Mouse (Mus musculus) liver, embryonic 13.5 days (tissue): ENCODE results near the gene Ralgapb. TPM values are rescaled to one million over a fixed set of nuclear protein-coding genes. Genes with fewer than 3 reads are reported as not detected.
A peak's percentile ranks its signal among the peaks of the same experiment; 100 is the strongest.

Experiments used
- ATAC-seq: fragments of 200-750 bp; cut with Nextera tagmentation; 2 replicates; pipeline ENCODE4 v1.8.0; 2017; ENCODE audit warnings: low read depth, mild to moderate bottlenecking, moderate number of reproducible peaks, moderate library complexity
- DNase-seq: peaks from one replicate; pipeline ENCODE4 v3.0.0; 2022
- H3K27ac ChIP-seq: fragments of 300-500 bp; sonication (generic); 2 replicates; pipeline ENCODE4 v1.5.1; 2015; ENCODE audit warnings: moderate library complexity, mild to moderate bottlenecking, inconsistent platforms
- H3K27me3 ChIP-seq: fragments of 300-500 bp; sonication (generic); 2 replicates; pipeline ENCODE4 v1.6.1; 2015; ENCODE audit warnings: mild to moderate bottlenecking, inconsistent platforms
- H3K36me3 ChIP-seq: fragments of 300-500 bp; sonication (generic); 2 replicates; pipeline ENCODE4 v1.6.1; 2015; ENCODE audit warnings: mild to moderate bottlenecking, inconsistent platforms
- H3K4me1 ChIP-seq: fragments of 300-500 bp; sonication (generic); replicated peaks from 2 replicates; pipeline ENCODE4 v1.6.1; 2015; ENCODE audit warnings: inconsistent platforms
- H3K4me2 ChIP-seq: fragments of 300-500 bp; sonication (generic); 2 replicates; pipeline ENCODE4 v1.6.1; 2015; ENCODE audit warnings: inconsistent platforms, mild to moderate bottlenecking, moderate library complexity
- H3K4me3 ChIP-seq: fragments of 300-500 bp; sonication (generic); replicated peaks from 2 replicates; pipeline ENCODE4 v1.5.1; 2015; ENCODE audit warnings: mild to moderate bottlenecking, inconsistent platforms
- H3K9ac ChIP-seq: fragments of 300-500 bp; sonication (generic); 2 replicates; pipeline ENCODE4 v1.6.1; 2015; ENCODE audit warnings: mild to moderate bottlenecking, inconsistent platforms
- H3K9me3 ChIP-seq: fragments of 300-500 bp; sonication (generic); replicated peaks from 2 replicates; pipeline ENCODE4 v1.6.1; 2016; ENCODE audit warnings: inconsistent platforms
- WGBS: fragments of 180-500 bp; shearing (Covaris S2); methylation state at CpG from one replicate; pipeline ENCODE4 v1.1.7; 2015; ENCODE audit not compliant: insufficient replicate concordance; 5-methylcytosine and 5-hydroxymethylcytosine counted together
- polyA plus RNA-seq: library from polyadenylated mRNA; unstranded; fragments of >200 nt; fragmentation: Nextera tagmentation; extraction: Ambion mirVana; gene quantifications from 2 replicates; pipeline ENCODE4 v1.2.1, GENCODE M21; 2015

The Ralgapb gene
- polyA plus RNA-seq = 6.0 and 6.3 TPM in 2 replicates

- ATAC-seq = peak; percentile 85
- DNase-seq = peak; percentile 97
- H3K4me2 ChIP-seq = peak within 1 kb of the TSS; percentile 94
- peak within 1 kb of the TSS; percentile 88 for H3K27ac ChIP-seq
- peaks cover 48% of the 10 kb centered on the region for H3K4me1 ChIP-seq
- WGBS = under 1% methylated on average over 46 of the region's 46 CpGs
- no peaks in the 10 kb centered on the region for H3K9me3 ChIP-seq
- H3K9ac ChIP-seq = peak within 1 kb of the TSS; percentile 96
- peak within 1 kb of the TSS; percentile 98 for H3K4me3 ChIP-seq
- H3K36me3 ChIP-seq = no peaks in the 10 kb centered on the region
- 0 out of 2 replicates have a peak, but pooled peaks cover 5% of the 10 kb centered on the region for H3K27me3 ChIP-seq
Observed at GRCm38 (mm10) chr2:158409595-158410021, at the start of gene Ralgapb. Ralgapb (plus strand) TSS chr2:158409848.

GRCm38 (mm10) chr2:158360873-158361677, 48.6 kb upstream of the Ralgapb start:
- peaks cover 43% of the 10 kb centered on the region for H3K36me3 ChIP-seq
- peak; percentile 78 for DNase-seq
- H3K4me2 ChIP-seq = peak overlapping the region; percentile 80
- no peaks in the 10 kb centered on the region for H3K9me3 ChIP-seq
- ATAC-seq = peak; percentile 76
- H3K4me1 ChIP-seq = peaks cover 35% of the 10 kb centered on the region
- peak overlapping the region; percentile 90 for H3K9ac ChIP-seq
- no peaks in the 10 kb centered on the region for H3K27me3 ChIP-seq
- peak overlapping the region; percentile 81 for H3K4me3 ChIP-seq
- under 1% methylated on average over 41 of the region's 41 CpGs for WGBS
- H3K27ac ChIP-seq = peak overlapping the region; percentile 73

GRCm38 (mm10) chr2:158361678-158362320, 47.8 kb upstream of the Ralgapb start:
- no peak for DNase-seq
- Histone ChIP-seq H3K4me2 (peak overlapping the region; percentile 80), H3K4me3 (peak overlapping the region; percentile 81), H3K27me3 (no peaks in the 10 kb centered on the region), H3K4me1 (peaks cover 35% of the 10 kb centered on the region), H3K9me3 (no peaks in the 10 kb centered on the region), H3K9ac (no peak overlapping the region), H3K36me3 (peaks cover 36% of the 10 kb centered on the region), H3K27ac (no peak overlapping the region)
- ATAC-seq = peak; percentile 44
- WGBS = 29% methylated on average over 8 of the region's 8 CpGs

GRCm38 (mm10) chr2:158364175-158364574, 45.5 kb upstream of the Ralgapb start:
- Histone ChIP-seq H3K27ac (no peak overlapping the region), H3K36me3 (peaks cover 12% of the 10 kb centered on the region), H3K4me3 (no peak overlapping the region), H3K4me1 (peaks cover 18% of the 10 kb centered on the region), H3K9ac (no peak overlapping the region), H3K9me3 (no peaks in the 10 kb centered on the region), H3K27me3 (no peaks in the 10 kb centered on the region), H3K4me2 (no peak overlapping the region)
- WGBS = 71% methylated on average over 4 of the region's 4 CpGs
- ATAC-seq (no peak), DNase-seq (no peak)

- no peak overlapping the region for H3K4me3 ChIP-seq
- no peak for DNase-seq
- no peaks in the 10 kb centered on the region for H3K9me3 ChIP-seq
- no peak for ATAC-seq
- no peak overlapping the region for H3K27ac ChIP-seq
- H3K9ac ChIP-seq = no peak overlapping the region
- peaks cover 7% of the 10 kb centered on the region for H3K4me1 ChIP-seq
- H3K36me3 ChIP-seq = peaks cover under 1% of the 10 kb centered on the region
- no peaks in the 10 kb centered on the region for H3K27me3 ChIP-seq
- no peak overlapping the region for H3K4me2 ChIP-seq
- WGBS = 67% methylated on average over 12 of the region's 12 CpGs
Observed at GRCm38 (mm10) chr2:158365099-158365850, 44.4 kb upstream of the Ralgapb start.

- DNase-seq = no peak
- Histone ChIP-seq H3K36me3 (no peaks in the 10 kb centered on the region), H3K27me3 (0 out of 2 replicates have a peak, but pooled peaks cover under 1% of the 10 kb centered on the region), H3K4me2 (no peak overlapping the region), H3K27ac (no peak overlapping the region), H3K4me1 (no peaks in the 10 kb centered on the region), H3K4me3 (no peak overlapping the region), H3K9ac (no peak overlapping the region), H3K9me3 (no peaks in the 10 kb centered on the region)
- no peak for ATAC-seq
- 35% methylated on average over 5 of the region's 5 CpGs for WGBS
Observed at GRCm38 (mm10) chr2:158367654-158368053, 42.0 kb upstream of the Ralgapb start.

GRCm38 (mm10) chr2:158368313-158368712, 41.3 kb upstream of the Ralgapb start:
- DNase-seq (no peak), ATAC-seq (no peak)
- Histone ChIP-seq H3K27me3 (peaks cover 6% of the 10 kb centered on the region), H3K4me2 (no peak overlapping the region), H3K36me3 (no peaks in the 10 kb centered on the region), H3K9me3 (no peaks in the 10 kb centered on the region), H3K27ac (no peak overlapping the region), H3K4me1 (no peaks in the 10 kb centered on the region), H3K4me3 (no peak overlapping the region), H3K9ac (no peak overlapping the region)
- WGBS = 79% methylated on average over 8 of the region's 8 CpGs

GRCm38 (mm10) chr2:158369474-158370172, 40.0 kb upstream of the Ralgapb start:
- 64% methylated on average over 3 of the region's 3 CpGs for WGBS
- DNase-seq = no peak

GRCm38 (mm10) chr2:158370173-158370550, 39.5 kb upstream of the Ralgapb start:
- DNase-seq = no peak
- H3K4me3 ChIP-seq = no peak overlapping the region
- no peak overlapping the region for H3K27ac ChIP-seq
- H3K4me2 ChIP-seq = no peak overlapping the region
- ATAC-seq = no peak
- no peak overlapping the region for H3K9ac ChIP-seq
- peaks cover 25% of the 10 kb centered on the region for H3K27me3 ChIP-seq
- WGBS = 41% methylated on average over 5 of the region's 5 CpGs
- H3K36me3 ChIP-seq = no peaks in the 10 kb centered on the region
- no peaks in the 10 kb centered on the region for H3K9me3 ChIP-seq
- no peaks in the 10 kb centered on the region for H3K4me1 ChIP-seq

More at GRCm38 (mm10) chr2:158369474-158370172, 40.0 kb upstream of the Ralgapb start:
- no peak for ATAC-seq
- Histone ChIP-seq H3K4me1 (no peaks in the 10 kb centered on the region), H3K9ac (no peak overlapping the region), H3K36me3 (no peaks in the 10 kb centered on the region), H3K27me3 (peaks cover 19% of the 10 kb centered on the region), H3K4me2 (no peak overlapping the region), H3K9me3 (no peaks in the 10 kb centered on the region), H3K27ac (no peak overlapping the region), H3K4me3 (no peak overlapping the region)

GRCm38 (mm10) chr2:158373061-158373460, 36.6 kb upstream of the Ralgapb start:
- Histone ChIP-seq H3K4me3 (no peak overlapping the region), H3K9me3 (no peaks in the 10 kb centered on the region), H3K36me3 (no peaks in the 10 kb centered on the region), H3K4me2 (no peak overlapping the region), H3K4me1 (0 out of 2 replicates have a peak, but pooled peaks cover 2% of the 10 kb centered on the region), H3K27me3 (peaks cover 47% of the 10 kb centered on the region), H3K9ac (no peak overlapping the region), H3K27ac (no peak overlapping the region)
- no peak for DNase-seq
- WGBS = 48% methylated on average over 5 of the region's 5 CpGs
- ATAC-seq = 0 out of 2 replicates have a peak, but pooled peaks have one; percentile 45
